Mouse (Mus musculus): Measurements from ENCODE around the gene Cd2bp2. TPM values are rescaled to one million over a fixed set of nuclear protein-coding genes. Genes with fewer than 3 reads are reported as not detected.

Gene Cd2bp2
- total and polyA plus RNA-seq, 3 experiments: 56.7 to 64.8 TPM; not detected in 1

GRCm38 (mm10) chr7:127218670-127219069, 22.8 kb upstream of the Cd2bp2 start (continued):
- TF ChIP-seq NELFE (IDR thresholded peaks at IDR 0.05; ENCODE audit: low read depth, low read length): peak; percentile 30; the same call in 1 of the 2 replicates
- peak; percentile 83 for TF ChIP-seq GATA1 (IDR thresholded peaks at IDR 0.05; ENCODE audit: low read depth, low read length)
- TF ChIP-seq RCOR1 (IDR thresholded peaks at IDR 0.05; ENCODE audit: low read depth, low read length): no peak
- TF ChIP-seq POLR2AphosphoS5 (IDR thresholded peaks at IDR 0.05; ENCODE audit: borderline replicate concordance, low read depth, low read length): no peak
- TF ChIP-seq MAFK (IDR thresholded peaks at IDR 0.05; ENCODE audit: borderline replicate concordance, low read depth, low read length): 0 out of 2 replicates have a peak, but pooled peaks have one; percentile 35
- no peak for TF ChIP-seq RAD21 (IDR thresholded peaks at IDR 0.05; ENCODE audit: low read depth, low read length)
- TF ChIP-seq ETS1 (IDR thresholded peaks at IDR 0.05; ENCODE audit: low read depth, low read length): peak; percentile 87
- peak; percentile 74 to 87 for TF ChIP-seq EP300 (IDR thresholded peaks at IDR 0.05; ENCODE audit: low read depth in 1 of 2, low read length in 2 of 2)
- TF ChIP-seq USF1 (IDR thresholded peaks at IDR 0.05; ENCODE audit: low read depth, low read length): no peak
- 0 out of 2 replicates have a peak, but pooled peaks have one; percentile 11 for TF ChIP-seq ZKSCAN1 (IDR thresholded peaks at IDR 0.05; ENCODE audit: low read depth, low read length)
- TF ChIP-seq MXI1 (IDR thresholded peaks at IDR 0.05; ENCODE audit: low read depth, low read length): 0 out of 2 replicates have a peak, but pooled peaks have one; percentile 44
- TF ChIP-seq MEF2A (IDR thresholded peaks at IDR 0.05; ENCODE audit: extremely low read depth, insufficient replicate concordance, low read depth, low read length, poor library complexity, severe bottlenecking): no peak
- TF ChIP-seq CHD1 (IDR thresholded peaks at IDR 0.05; ENCODE audit: low read depth, low read length): no peak
- TF ChIP-seq HCFC1 (IDR thresholded peaks at IDR 0.05; ENCODE audit: low read depth, low read length): no peak

GRCm38 (mm10) chr7:127217901-127218642, 22.2 kb upstream of the Cd2bp2 start:
- TF ChIP-seq ZNF384 (IDR thresholded peaks at IDR 0.05; ENCODE audit: low read depth, low read length) (no peak), MAZ (IDR thresholded peaks at IDR 0.05; ENCODE audit: low read depth, low read length) (peak; percentile 84; the same call in 1 of the 2 replicates), RAD21 (IDR thresholded peaks at IDR 0.05; ENCODE audit: low read depth, low read length) (no peak), POLR2A (IDR thresholded peaks at IDR 0.05; ENCODE audit: control insufficient read depth in 1 of 2, insufficient read depth in 1 of 2, low read depth in 1 of 2, low read length in 2 of 2, poor library complexity in 1 of 2) (peak; percentile 13 to 38; a peak in 1 of 4 replicates), POLR2AphosphoS2 (IDR thresholded peaks at IDR 0.05; ENCODE audit: low read length) (no peak), TBP (IDR thresholded peaks at IDR 0.05; ENCODE audit: low read depth, low read length) (no peak), NRF1 (IDR thresholded peaks at IDR 0.05; ENCODE audit: insufficient read depth, low read depth, low read length, poor library complexity, severe bottlenecking) (no peak), ZKSCAN1 (IDR thresholded peaks at IDR 0.05; ENCODE audit: low read depth, low read length) (no peak), ELF1 (IDR thresholded peaks at IDR 0.05; ENCODE audit: low read depth, low read length) (no peak), CTCF (IDR thresholded peaks at IDR 0.05 in 2 of 3, conservative IDR thresholded peaks at IDR 0.05 in 1 of 3; ENCODE audit: control insufficient read depth in 1 of 3, insufficient read depth in 1 of 3, low read depth in 2 of 3, low read length in 3 of 3, poor library complexity in 1 of 3, severe bottlenecking in 1 of 3) (no peak), ZMIZ1 (IDR thresholded peaks at IDR 0.05; ENCODE audit: low read depth, low read length) (no peak), HCFC1 (IDR thresholded peaks at IDR 0.05; ENCODE audit: low read depth, low read length) (0 out of 2 replicates have a peak, but pooled peaks have one; percentile 12), BHLHE40 (IDR thresholded peaks at IDR 0.05; ENCODE audit: borderline replicate concordance, low read depth, low read length) (no peak), SIN3A (IDR thresholded peaks at IDR 0.05; ENCODE audit: low read length) (no peak), TCF12 (IDR thresholded peaks at IDR 0.05; ENCODE audit: low read depth, low read length) (no peak; the same call in 1 of the 2 replicates), MAFK (IDR thresholded peaks at IDR 0.05; ENCODE audit: borderline replicate concordance, low read depth, low read length) (no peak), USF1 (IDR thresholded peaks at IDR 0.05; ENCODE audit: low read depth, low read length) (no peak), SMC3 (IDR thresholded peaks at IDR 0.05; ENCODE audit: low read depth, low read length) (no peak), MYC (IDR thresholded peaks at IDR 0.05; ENCODE audit: low read depth, low read length) (no peak)
- DNase-seq (ENCODE audit: low read depth, low spot score): peak; percentile 75
- H3K9me3 ChIP-seq (replicated peaks; ENCODE audit: insufficient read depth, low read length): no peaks in the 10 kb centered on the region
- peak overlapping the region; percentile 32 to 34 for H3K4me3 ChIP-seq (ENCODE audit: control insufficient read depth in 1 of 2, insufficient read depth in 1 of 2, low read depth in 2 of 2, low read length in 2 of 2)
- H3K9ac ChIP-seq (ENCODE audit: control insufficient read depth, low read depth, low read length, poor library complexity, severe bottlenecking): peak overlapping the region; percentile 67
- H3K36me3 ChIP-seq (ENCODE audit: control insufficient read depth in 1 of 2, insufficient read depth in 2 of 2, low read length in 2 of 2): peaks cover 0 to 21% of the 10 kb centered on the region in 2 experiments; a peak in 2 of 4 replicates
- peaks cover 3% of the 10 kb centered on the region for H3K79me2 ChIP-seq (ENCODE audit: control insufficient read depth, insufficient read depth, low read length, poor library complexity)
- peak overlapping the region; percentile 91 for H3K27ac ChIP-seq (ENCODE audit: control insufficient read depth, low read depth, low read length)
- H3K27me3 ChIP-seq (ENCODE audit: control insufficient read depth in 1 of 2, insufficient read depth in 2 of 2, low read length in 2 of 2): no peaks in the 10 kb centered on the region
- peaks cover 23 to 39% of the 10 kb centered on the region in 2 experiments for H3K4me1 ChIP-seq (ENCODE audit: control insufficient read depth in 1 of 2, insufficient read depth in 2 of 2, low read length in 2 of 2)

All from MEL (cell line).